In genomic region chr6:30617959-30618590, GRCm38 (mm10) we compare ENCODE assay signal across 8 mouse cellular contexts. TPM values are rescaled to one million over a fixed set of nuclear protein-coding genes. Genes with fewer than 3 reads are reported as not detected.
A peak's percentile ranks its signal among the peaks of the same experiment; 100 is the strongest.
DNase-seq lines count a peak whose midpoint lies in the region; ATAC-seq lines count a peak whose summit lies in the region.

No protein-coding gene starts in this region.

- no peak overlapping the region for H3K4me3 ChIP-seq in intestine, embryonic 14.5 days (ENCODE audit: low read depth, low read length)
- peak overlapping the region; percentile 16; the same call in 1 of the 2 replicates for H3K4me3 ChIP-seq in limb, embryonic 15.5 days

- WGBS in intestine, embryonic 14.5 days, result 19% methylated on average over 18 of the region's 18 CpGs
- WGBS in limb, embryonic 15.5 days, result 14% methylated on average over 18 of the region's 18 CpGs

- H3K9me3 ChIP-seq in intestine, embryonic 14.5 days (ENCODE audit: control insufficient read depth, low read length), result no peaks in the 10 kb centered on the region
- H3K9me3 ChIP-seq in limb, embryonic 15.5 days, result no peaks in the 10 kb centered on the region

- no peak for ATAC-seq in CD4-positive, CD25-positive, alpha-beta regulatory T cell, adult 4 months
- ATAC-seq in intestine, embryonic 14.5 days (replicated peaks; ENCODE audit: low FRiP score, low TSS enrichment, low read depth), result peak; percentile 69
- no peak; the same call in 1 of the 2 replicates for ATAC-seq in limb, embryonic 15.5 days (ENCODE audit: insufficient number of reproducible peaks, low FRiP score, low TSS enrichment, low read depth)
- no peak for ATAC-seq in erythroblast, adult 5-6 weeks (replicated peaks; ENCODE audit: low FRiP score, poor library complexity, severe bottlenecking)

- no peak overlapping the region for H3K9ac ChIP-seq in intestine, embryonic 14.5 days (ENCODE audit: low read length)
- no peak overlapping the region for H3K9ac ChIP-seq in limb, embryonic 15.5 days

- peak overlapping the region; percentile 38 for H3K4me2 ChIP-seq in intestine, embryonic 14.5 days (ENCODE audit: low read length)
- H3K4me2 ChIP-seq in limb, embryonic 15.5 days, result peak overlapping the region; percentile 38

- H3K4me1 ChIP-seq in intestine, embryonic 14.5 days (replicated peaks; ENCODE audit: control insufficient read depth, insufficient read depth, low read length), result peaks cover 39% of the 10 kb centered on the region
- H3K4me1 ChIP-seq in limb, embryonic 15.5 days, result peaks cover 43% of the 10 kb centered on the region

- no peaks in the 10 kb centered on the region for H3K36me3 ChIP-seq in intestine, embryonic 14.5 days (ENCODE audit: control insufficient read depth, insufficient read depth, low read length)
- no peaks in the 10 kb centered on the region for H3K36me3 ChIP-seq in limb, embryonic 15.5 days

- H3K27ac ChIP-seq in intestine, embryonic 14.5 days (ENCODE audit: low read depth), result 0 out of 2 replicates have a peak overlapping the region, but pooled peaks have one; percentile 8
- peak overlapping the region; percentile 88 for H3K27ac ChIP-seq in limb, embryonic 15.5 days

- H3K27me3 ChIP-seq in intestine, embryonic 14.5 days (replicated peaks; ENCODE audit: control insufficient read depth, insufficient read depth, low read length), result no peaks in the 10 kb centered on the region
- H3K27me3 ChIP-seq in limb, embryonic 15.5 days, result no peaks in the 10 kb centered on the region

- DNase-seq in CD4-positive, CD25-positive, alpha-beta regulatory T cell, adult 2 months (ENCODE audit: low read depth, low spot score), result peak; percentile 50
- peak; percentile 9 for DNase-seq in lung, postnatal 36 days
- no peak for DNase-seq in lung, postnatal 25 days (ENCODE audit: low spot score)
- DNase-seq in intestine, embryonic 14.5 days (ENCODE audit: low spot score), result no peak
- peak; percentile 66 for DNase-seq in right cerebral cortex, postnatal 4 days

RNA-seq across cellular contexts. Expression of gene Cpa5, which starts 7.3 kb away (rescaled TPM):
- polyA plus RNA-seq in CD4-positive, CD25-positive, alpha-beta regulatory T cell, adult 4 months (2017; shearing (Covaris generic)), result not detected
- polyA plus RNA-seq in intestine, embryonic 14.5 days (2014; fragmentation: Nextera tagmentation; extraction: Ambion mirVana), result 0.19 and 0.23 TPM in 2 replicates
- 0.27 and 0.83 TPM in 2 replicates for polyA plus RNA-seq in limb, embryonic 15.5 days (2015; fragmentation: Nextera tagmentation; extraction: Ambion mirVana)
- 1.3 TPM in 1 of 2 replicates, not detected in the other for total RNA-seq in erythroblast, adult 5-6 weeks (2015; ENCODE audit: low replicate concordance)
- not detected in 2 replicates for total RNA-seq in erythroblast, adult 5-6 weeks (2017; ENCODE audit: low replicate concordance)

RNA-seq across cellular contexts. Expression of gene Cpa1, which starts 20.9 kb away (rescaled TPM):
- polyA plus RNA-seq in CD4-positive, CD25-positive, alpha-beta regulatory T cell, adult 4 months (2017; shearing (Covaris generic)), result not detected
- 2.6 and 167 TPM in 2 replicates for polyA plus RNA-seq in intestine, embryonic 14.5 days (2014; fragmentation: Nextera tagmentation; extraction: Ambion mirVana)
- 1.7 and 1.9 TPM in 2 replicates for polyA plus RNA-seq in limb, embryonic 15.5 days (2015; fragmentation: Nextera tagmentation; extraction: Ambion mirVana)
- not detected in 2 replicates for total RNA-seq in erythroblast, adult 5-6 weeks (2015; ENCODE audit: low replicate concordance)
- not detected in 2 replicates for total RNA-seq in erythroblast, adult 5-6 weeks (2017; ENCODE audit: low replicate concordance)

RNA-seq across cellular contexts. Expression of gene Cpa4, which starts 49.9 kb away (rescaled TPM):
- polyA plus RNA-seq in CD4-positive, CD25-positive, alpha-beta regulatory T cell, adult 4 months (2017; shearing (Covaris generic)), result not detected
- polyA plus RNA-seq in intestine, embryonic 14.5 days (2014; fragmentation: Nextera tagmentation; extraction: Ambion mirVana), result 0.73 and 0.93 TPM in 2 replicates
- polyA plus RNA-seq in limb, embryonic 15.5 days (2015; fragmentation: Nextera tagmentation; extraction: Ambion mirVana), result 5.2 and 6.3 TPM in 2 replicates
- total RNA-seq in erythroblast, adult 5-6 weeks (2015; ENCODE audit: low replicate concordance), result not detected in 2 replicates
- total RNA-seq in erythroblast, adult 5-6 weeks (2017; ENCODE audit: low replicate concordance), result not detected in 2 replicates

Comparison
In these comparisons a context has a peak if more than half of its experiments do, and no peak if none do; other contexts are left out.
1. DNase-seq: peak in CD4-positive, CD25-positive, alpha-beta regulatory T cell, adult 2 months (single experiment), lung, postnatal 36 days (single experiment) and right cerebral cortex, postnatal 4 days (single experiment); none in lung, postnatal 25 days (single experiment) and intestine, embryonic 14.5 days (single experiment).